Mouse (Mus musculus): ENCODE measurements at regions not wholly inside any gene's neighbourhood (a gene's known extent, or its start where the extent isn't known, plus 50 kb on each side); places are given as distances from the start of the nearest gene placed in this dataset.

DNA sequence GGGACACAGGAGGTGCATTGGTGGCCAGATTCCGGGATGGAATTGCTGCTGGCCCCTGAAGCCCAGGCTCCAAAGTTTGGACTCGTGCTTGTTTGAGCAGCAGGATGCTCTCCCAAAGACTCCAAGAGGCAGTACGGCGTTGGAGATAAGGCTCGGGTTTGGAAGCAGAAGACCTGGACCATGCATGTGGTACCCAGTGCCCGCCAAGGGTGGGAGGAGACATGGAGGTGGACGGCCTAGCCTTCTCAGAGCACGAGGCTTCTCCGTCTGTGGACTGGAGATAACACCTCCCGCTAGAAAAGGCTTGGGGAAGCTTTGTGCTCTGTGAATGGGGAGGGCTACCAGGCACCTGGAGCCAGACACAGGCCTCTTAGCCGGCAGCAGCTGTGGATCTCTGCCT, 271.7 kb downstream of the Rps6kc1 start:
- Histone ChIP-seq H3K9me3 (ENCODE audit: control insufficient read depth, low read length) (no peaks in the 10 kb centered on the region), H3K27ac (replicated peaks) (no peak overlapping the region), H3K27me3 (ENCODE audit: control insufficient read depth, insufficient read depth, low read length) (no peaks in the 10 kb centered on the region), H3K4me3 (ENCODE audit: low read depth, low read length) (no peak overlapping the region), H3K36me3 (ENCODE audit: control insufficient read depth, insufficient read depth, low read length) (no peaks in the 10 kb centered on the region), H3K4me1 (replicated peaks; ENCODE audit: control insufficient read depth, insufficient read depth) (no peaks in the 10 kb centered on the region), H3K9ac (ENCODE audit: low read length) (no peak overlapping the region), H3K4me2 (replicated peaks; ENCODE audit: low read depth) (no peak overlapping the region)
- TF ChIP-seq EP300 (optimal IDR thresholded peaks at IDR 0.05) (no peak), CTCF (IDR thresholded peaks at IDR 0.05; ENCODE audit: low read depth) (no peak)
- 82% methylated on average over 11 of the region's 11 CpGs for WGBS
- ATAC-seq (ENCODE audit: low FRiP score, low TSS enrichment) (no peak), DNase-seq (ENCODE audit: low spot score) (no peak)

DNA sequence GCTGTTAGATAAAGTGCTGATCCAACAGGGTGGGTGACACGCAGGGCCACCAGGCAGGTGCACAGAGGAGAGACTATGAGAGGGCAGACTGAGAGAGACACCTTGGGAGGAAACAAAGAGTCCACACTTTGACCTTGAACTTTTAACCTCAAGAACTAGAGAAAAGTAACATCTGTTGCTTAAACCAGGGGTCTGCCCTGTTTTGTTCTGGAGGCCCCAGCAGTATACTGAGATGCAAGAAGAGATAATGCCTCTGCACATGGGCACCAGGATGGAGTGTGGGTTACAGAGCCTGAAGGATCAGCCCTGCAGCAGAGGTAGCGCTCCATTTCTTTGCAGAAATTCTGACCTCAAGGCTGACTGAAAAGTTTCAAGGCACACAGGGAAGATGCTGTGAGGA, 276.6 kb downstream of the Rps6kc1 start:
- no peak overlapping the region for H3K27ac ChIP-seq (replicated peaks)
- 84% methylated on average over 2 of the region's 2 CpGs for WGBS
- TF ChIP-seq EP300 (optimal IDR thresholded peaks at IDR 0.05) (no peak), CTCF (IDR thresholded peaks at IDR 0.05; ENCODE audit: low read depth) (no peak)
- H3K27me3 ChIP-seq (ENCODE audit: control insufficient read depth, insufficient read depth, low read length): no peaks in the 10 kb centered on the region
- H3K4me2 ChIP-seq (replicated peaks; ENCODE audit: low read depth): no peak overlapping the region
- no peak overlapping the region for H3K4me3 ChIP-seq (ENCODE audit: low read depth, low read length)
- no peaks in the 10 kb centered on the region for H3K9me3 ChIP-seq (ENCODE audit: control insufficient read depth, low read length)
- no peaks in the 10 kb centered on the region for H3K36me3 ChIP-seq (ENCODE audit: control insufficient read depth, insufficient read depth, low read length)
- H3K4me1 ChIP-seq (replicated peaks; ENCODE audit: control insufficient read depth, insufficient read depth): no peaks in the 10 kb centered on the region
- ATAC-seq (ENCODE audit: low FRiP score, low TSS enrichment) (no peak), DNase-seq (ENCODE audit: low spot score) (no peak)
- no peak overlapping the region for H3K9ac ChIP-seq (ENCODE audit: low read length)

DNA sequence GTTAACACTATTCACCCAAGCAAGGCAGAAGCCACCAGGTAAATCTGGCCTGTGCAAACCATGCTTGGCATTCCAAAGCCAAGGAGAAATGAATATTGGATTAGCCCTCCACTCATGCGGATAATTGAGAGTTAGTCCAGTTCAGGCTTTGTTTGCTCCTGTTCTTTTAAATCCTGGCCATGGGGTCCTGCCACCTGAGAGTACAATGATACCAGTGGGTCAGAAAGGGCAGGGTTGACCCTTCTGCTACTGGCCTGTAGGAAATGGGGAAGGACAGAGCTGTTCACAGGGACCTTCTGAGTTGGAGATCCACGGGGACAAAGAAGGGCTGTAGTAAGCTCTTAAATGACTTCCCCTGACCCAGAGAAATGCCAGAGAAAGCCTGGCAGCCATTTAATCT, 279.9 kb downstream of the Rps6kc1 start:
- Histone ChIP-seq H3K36me3 (ENCODE audit: control insufficient read depth, insufficient read depth, low read length) (no peaks in the 10 kb centered on the region), H3K27ac (replicated peaks) (no peak overlapping the region), H3K4me3 (ENCODE audit: low read depth, low read length) (no peak overlapping the region), H3K4me1 (replicated peaks; ENCODE audit: control insufficient read depth, insufficient read depth) (no peaks in the 10 kb centered on the region), H3K9ac (ENCODE audit: low read length) (no peak overlapping the region), H3K27me3 (ENCODE audit: control insufficient read depth, insufficient read depth, low read length) (no peaks in the 10 kb centered on the region), H3K4me2 (replicated peaks; ENCODE audit: low read depth) (no peak overlapping the region), H3K9me3 (ENCODE audit: control insufficient read depth, low read length) (no peaks in the 10 kb centered on the region)
- TF ChIP-seq EP300 (optimal IDR thresholded peaks at IDR 0.05) (no peak), CTCF (IDR thresholded peaks at IDR 0.05; ENCODE audit: low read depth) (no peak)
- ATAC-seq (ENCODE audit: low FRiP score, low TSS enrichment): no peak
- no peak for DNase-seq (ENCODE audit: low spot score)
- WGBS: 61% methylated on average over 2 of the region's 2 CpGs

DNA sequence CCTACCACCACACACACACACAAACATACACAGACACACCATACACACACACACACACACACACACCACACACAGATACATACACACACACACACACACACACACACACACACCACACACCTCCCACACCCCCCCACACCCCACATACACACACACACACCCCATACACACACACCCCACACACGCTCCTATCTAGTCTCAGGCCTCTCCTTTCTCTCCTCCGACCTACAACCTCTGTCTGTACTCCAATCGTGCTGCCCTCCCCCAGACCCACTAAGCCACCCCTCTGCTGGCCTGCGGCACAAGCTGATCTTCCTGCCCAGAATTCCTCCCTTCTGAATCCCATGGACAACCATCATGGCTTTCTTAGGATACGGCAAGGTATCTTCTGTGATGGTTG, 281.4 kb downstream of the Rps6kc1 start:
- Histone ChIP-seq H3K27me3 (ENCODE audit: control insufficient read depth, insufficient read depth, low read length) (no peaks in the 10 kb centered on the region), H3K27ac (replicated peaks) (no peak overlapping the region), H3K4me2 (replicated peaks; ENCODE audit: low read depth) (no peak overlapping the region), H3K36me3 (ENCODE audit: control insufficient read depth, insufficient read depth, low read length) (no peaks in the 10 kb centered on the region), H3K9me3 (ENCODE audit: control insufficient read depth, low read length) (no peaks in the 10 kb centered on the region), H3K4me3 (ENCODE audit: low read depth, low read length) (no peak overlapping the region), H3K9ac (ENCODE audit: low read length) (no peak overlapping the region), H3K4me1 (replicated peaks; ENCODE audit: control insufficient read depth, insufficient read depth) (no peaks in the 10 kb centered on the region)
- TF ChIP-seq EP300 (optimal IDR thresholded peaks at IDR 0.05) (no peak), CTCF (IDR thresholded peaks at IDR 0.05; ENCODE audit: low read depth) (no peak)
- ATAC-seq (ENCODE audit: low FRiP score, low TSS enrichment) (no peak), DNase-seq (ENCODE audit: low spot score) (no peak)
- WGBS: 82% methylated on average over 5 of the region's 5 CpGs

DNA sequence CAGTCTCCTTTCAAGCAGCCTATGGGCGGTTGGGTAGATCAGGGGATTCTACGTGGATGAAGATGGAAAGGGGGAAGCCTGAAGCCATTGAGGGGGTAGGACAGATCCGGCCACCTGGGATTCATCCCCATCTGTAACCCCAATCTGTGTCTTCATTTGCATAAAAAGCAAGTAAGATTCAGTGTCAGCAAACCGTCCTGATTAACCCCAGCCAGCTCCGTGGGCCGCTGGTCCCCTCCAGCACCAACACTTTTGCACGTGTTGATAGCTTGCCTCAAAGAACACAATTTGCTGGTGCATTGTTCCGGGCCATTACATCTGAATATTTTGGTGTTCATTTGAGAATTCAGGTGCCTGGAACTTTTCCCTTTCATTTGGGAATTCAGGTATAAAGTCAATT, 287.7 kb downstream of the Rps6kc1 start:
- no peak overlapping the region for H3K27ac ChIP-seq (replicated peaks)
- no peak for TF ChIP-seq EP300 (optimal IDR thresholded peaks at IDR 0.05)
- no peak for TF ChIP-seq CTCF (IDR thresholded peaks at IDR 0.05; ENCODE audit: low read depth)
- no peaks in the 10 kb centered on the region for H3K4me1 ChIP-seq (replicated peaks; ENCODE audit: control insufficient read depth, insufficient read depth)
- no peaks in the 10 kb centered on the region for H3K9me3 ChIP-seq (ENCODE audit: control insufficient read depth, low read length)
- no peak overlapping the region for H3K9ac ChIP-seq (ENCODE audit: low read length)
- H3K27me3 ChIP-seq (ENCODE audit: control insufficient read depth, insufficient read depth, low read length): no peaks in the 10 kb centered on the region
- WGBS: 90% methylated on average over 8 of the region's 8 CpGs
- H3K4me2 ChIP-seq (replicated peaks; ENCODE audit: low read depth): no peak overlapping the region
- H3K4me3 ChIP-seq (ENCODE audit: low read depth, low read length): no peak overlapping the region
- H3K36me3 ChIP-seq (ENCODE audit: control insufficient read depth, insufficient read depth, low read length): no peaks in the 10 kb centered on the region
- ATAC-seq (ENCODE audit: low FRiP score, low TSS enrichment) (no peak), DNase-seq (ENCODE audit: low spot score) (no peak)

DNA sequence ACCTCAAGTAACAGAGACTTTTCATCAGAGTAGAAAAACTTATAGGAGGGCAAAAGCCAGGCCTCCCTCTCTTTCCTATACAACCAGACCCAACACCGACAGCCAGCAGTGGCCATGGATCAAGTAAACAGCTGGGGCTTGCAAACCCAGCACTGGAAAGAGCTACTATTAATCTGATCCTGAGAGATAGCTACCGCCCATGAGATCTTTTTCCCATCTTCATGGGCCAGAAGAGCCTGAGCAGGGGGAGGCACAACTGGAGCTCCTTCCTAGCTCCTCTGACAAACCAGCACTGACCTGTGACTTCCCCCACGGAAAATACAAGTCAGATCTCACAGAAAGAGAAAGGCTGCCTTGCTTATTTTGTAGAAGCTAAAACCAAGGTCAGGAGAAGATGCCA, 311.1 kb downstream of the Rps6kc1 start:
- Histone ChIP-seq H3K9me3 (ENCODE audit: control insufficient read depth, low read length) (no peaks in the 10 kb centered on the region), H3K4me2 (replicated peaks; ENCODE audit: low read depth) (no peak overlapping the region), H3K4me3 (ENCODE audit: low read depth, low read length) (no peak overlapping the region), H3K27me3 (ENCODE audit: control insufficient read depth, insufficient read depth, low read length) (no peaks in the 10 kb centered on the region), H3K36me3 (ENCODE audit: control insufficient read depth, insufficient read depth, low read length) (no peaks in the 10 kb centered on the region), H3K4me1 (replicated peaks; ENCODE audit: control insufficient read depth, insufficient read depth) (no peaks in the 10 kb centered on the region), H3K9ac (ENCODE audit: low read length) (no peak overlapping the region), H3K27ac (replicated peaks) (no peak overlapping the region)
- DNase-seq (ENCODE audit: low spot score) (no peak), ATAC-seq (ENCODE audit: low FRiP score, low TSS enrichment) (no peak)
- 52% methylated on average over 3 of the region's 3 CpGs for WGBS
- no peak for TF ChIP-seq CTCF (IDR thresholded peaks at IDR 0.05; ENCODE audit: low read depth)
- TF ChIP-seq EP300 (optimal IDR thresholded peaks at IDR 0.05): no peak
